Mouse (Mus musculus) CH12.LX (cell line): ENCODE measurements around the gene Fam120a. TPM values are rescaled to one million over a fixed set of nuclear protein-coding genes. Genes with fewer than 3 reads are reported as not detected.
A peak's percentile ranks its signal among the peaks of the same experiment; 100 is the strongest.

Experiments used
- DNase-seq: peaks from one replicate; pipeline ENCODE4 v3.0.0-alpha.2; 2013; ENCODE audit errors: extremely low read depth
- H3K27ac ChIP-seq: 2 replicates; pipeline ENCODE4 v1.5.1; 2012; ENCODE audit warnings: low read depth, mild to moderate bottlenecking, control low read depth, moderate library complexity; ENCODE audit not compliant: insufficient read depth
- H3K27me3 ChIP-seq: replicated peaks from 2 replicates; pipeline ENCODE3; 2012; ENCODE audit warnings: inconsistent platforms
- H3K36me3 ChIP-seq, 2 experiments: replicated peaks in 1 of 2; 2 replicates each; pipeline versions ENCODE3 to v1.6.1; 2012; ENCODE audit warnings: inconsistent platforms in 1 of 2, low read length in 1 of 2, mild to moderate bottlenecking in 1 of 2, mixed read lengths in 1 of 2, moderate library complexity in 1 of 2; ENCODE audit not compliant: control insufficient read depth in 1 of 2, insufficient read depth in 1 of 2
- H3K4me1 ChIP-seq, 2 experiments: 2 replicates each; pipeline ENCODE4 v1.6.1; 2012; ENCODE audit warnings: inconsistent platforms in 1 of 2, moderate library complexity in 1 of 2; ENCODE audit not compliant: insufficient read depth in 2 of 2, control insufficient read depth in 1 of 2
- H3K4me2 ChIP-seq: 2 replicates; pipeline ENCODE4 v1.6.1; 2012; ENCODE audit warnings: low read depth, mild to moderate bottlenecking, control low read depth; ENCODE audit not compliant: poor library complexity, insufficient read depth, severe bottlenecking
- H3K4me3 ChIP-seq, 3 experiments: fragments of 150-350 bp in 1 of 3; sonication (generic) in 1 of 3; replicated peaks in 1 of 3; 2 replicates each; pipeline versions ENCODE3 to v1.5.1; 2011 to 2012; ENCODE audit warnings: low read depth in 2 of 3, low read length in 2 of 3, mild to moderate bottlenecking in 2 of 3, moderate library complexity in 2 of 3, control low read depth in 1 of 3, improper control_type of control experiment in 1 of 3, inconsistent platforms in 1 of 3, mixed read lengths in 1 of 3; ENCODE audit not compliant: poor library complexity in 1 of 3
- H3K79me2 ChIP-seq: replicated peaks from 2 replicates; pipeline ENCODE4 v1.6.1; 2012; ENCODE audit warnings: mild to moderate bottlenecking, moderate library complexity; ENCODE audit not compliant: control insufficient read depth, poor library complexity, insufficient read depth, severe bottlenecking; ENCODE audit errors: extremely low read depth
- H3K9ac ChIP-seq: 2 replicates; pipeline ENCODE4 v1.6.1; 2012; ENCODE audit warnings: low read depth, mild to moderate bottlenecking, control low read depth, moderate library complexity; ENCODE audit not compliant: insufficient read depth
- H3K9me3 ChIP-seq: replicated peaks from 2 replicates; pipeline ENCODE3; 2012; ENCODE audit warnings: low read length, inconsistent platforms, mixed read lengths
- CHD1 ChIP-seq: IDR thresholded peaks from 2 replicates; pipeline ENCODE4 v1.6.1; 2012; ENCODE audit warnings: low read depth, low read length, improper control_type of control experiment, inconsistent platforms
- E2F4 ChIP-seq: IDR thresholded peaks from 2 replicates; pipeline ENCODE4 v1.6.1; 2011; ENCODE audit warnings: low read depth, low read length, improper control_type of control experiment; ENCODE audit not compliant: insufficient replicate concordance
- EP300 ChIP-seq: IDR thresholded peaks from 2 replicates; pipeline ENCODE4 v1.6.1; 2011; ENCODE audit warnings: low read length, improper control_type of control experiment
- HCFC1 ChIP-seq: IDR thresholded peaks from 2 replicates; pipeline ENCODE4 v1.6.1; 2012; ENCODE audit warnings: low read depth, mild to moderate bottlenecking, inconsistent platforms, low read length, improper control_type of control experiment
- IRF4 ChIP-seq: IDR thresholded peaks from 2 replicates; pipeline ENCODE4 v1.6.1; 2014; ENCODE audit warnings: low read depth, mild to moderate bottlenecking, inconsistent platforms, low read length, improper control_type of control experiment
- JUN ChIP-seq: IDR thresholded peaks from 2 replicates; pipeline ENCODE4 v1.6.1; 2011; ENCODE audit warnings: low read depth, mild to moderate bottlenecking, low read length, improper control_type of control experiment, moderate library complexity; ENCODE audit not compliant: insufficient read depth
- KAT2A ChIP-seq: IDR thresholded peaks from 2 replicates; pipeline ENCODE4 v1.6.1; 2012; ENCODE audit warnings: low read length, improper control_type of control experiment, inconsistent platforms; ENCODE audit not compliant: insufficient replicate concordance
- MXI1 ChIP-seq: IDR thresholded peaks from 2 replicates; pipeline ENCODE4 v1.6.1; 2011; ENCODE audit warnings: mild to moderate bottlenecking, low read depth, low read length, improper control_type of control experiment
- NRF1 ChIP-seq: IDR thresholded peaks from 2 replicates; pipeline ENCODE4 v1.6.1; 2014; ENCODE audit warnings: low read depth, mild to moderate bottlenecking, inconsistent platforms, low read length, improper control_type of control experiment, moderate library complexity
- POLR2A ChIP-seq: IDR thresholded peaks from 2 replicates; pipeline ENCODE4 v1.6.1; 2011; ENCODE audit warnings: low read depth, mild to moderate bottlenecking, improper control_type of control experiment, low read length
- SIN3A ChIP-seq: IDR thresholded peaks from 2 replicates; pipeline ENCODE4 v1.6.1; 2012; ENCODE audit warnings: low read length, improper control_type of control experiment, inconsistent platforms
- ZMIZ1 ChIP-seq: IDR thresholded peaks from 2 replicates; pipeline ENCODE4 v1.6.1; 2012; ENCODE audit warnings: low read depth, mild to moderate bottlenecking, inconsistent platforms, low read length, improper control_type of control experiment
- ZNF384 ChIP-seq: IDR thresholded peaks from 2 replicates; pipeline ENCODE4 v1.6.1; 2012; ENCODE audit warnings: low read depth, low read length, improper control_type of control experiment, inconsistent platforms
- dilution Hi-C: fragments of 300-500 bp; cut with MboI; formaldehyde crosslinking; loops from 2 replicates; pipeline ENCODE4 v1.14.3; 2020; ENCODE audit warnings: low sequenced_read_pairs; ENCODE audit not compliant: extremely low pct_unique_long_range_greater_than_20kb, extremely low pct_ligation_motif_present
- in situ Hi-C: fragments of 300-500 bp; cut with MboI; formaldehyde crosslinking; loops from 3 replicates; pipeline ENCODE4 v1.14.3; 2019; ENCODE audit warnings: low sequenced_read_pairs, low pct_ligation_motif_present, low pct_unique_long_range_greater_than_20kb, mixed read lengths
- polyA plus RNA-seq: library from polyadenylated mRNA; unstranded; fragments of >175 nt; gene quantifications from 2 replicates; pipeline ENCODE4 v1.2.1, GENCODE M21; 2012; ENCODE audit warnings: low read depth; ENCODE audit not compliant: insufficient read length
- total RNA-seq, 2 experiments: library from RNA; depleted of rRNA; stranded (reverse); fragments of 300-350 nt in 1 of 2; fragments of >200 nt in 1 of 2; gene quantifications; 2 replicates each; pipeline ENCODE4 v1.2.3; 2012 to 2014

Gene Fam120a
- total and polyA plus RNA-seq, 3 experiments = 70.0 to 122 (median 82.6) TPM

GRCm38 (mm10) chr13:48996731-48997130, 28.9 kb upstream of the Fam120a start:
- Histone ChIP-seq H3K9ac (no peak overlapping the region), H3K9me3 (no peaks in the 10 kb centered on the region), H3K27ac (no peak overlapping the region), H3K36me3 (no peaks in the 10 kb centered on the region), H3K4me1 (peaks cover 0 to 19% of the 10 kb centered on the region in 2 experiments; a peak in 3 of 4 replicates), H3K4me2 (no peak overlapping the region), H3K79me2 (no peaks in the 10 kb centered on the region), H3K4me3 (no peak overlapping the region), H3K27me3 (no peaks in the 10 kb centered on the region)
- DNase-seq = no peak
- in situ Hi-C loops (loop anchor here (10.0 kb wide), 2 partner anchors 122 to 342 kb away; partner anchors contain the start of gene Phf2), dilution Hi-C loops (no loop called here)
- TF ChIP-seq SIN3A (no peak), HCFC1 (no peak), MXI1 (no peak), ZNF384 (no peak)

GRCm38 (mm10) chr13:48994903-48995302, 27.1 kb upstream of the Fam120a start:
- H3K27me3 ChIP-seq = no peaks in the 10 kb centered on the region
- dilution Hi-C loops = no loop called here
- no peak overlapping the region for H3K27ac ChIP-seq
- H3K9ac ChIP-seq = no peak overlapping the region
- no peaks in the 10 kb centered on the region for H3K79me2 ChIP-seq
- no peak overlapping the region for H3K4me3 ChIP-seq
- H3K9me3 ChIP-seq = no peaks in the 10 kb centered on the region
- in situ Hi-C loops = loop anchor here (10.0 kb wide), 2 partner anchors 120 to 340 kb away; partner anchors contain the start of gene Phf2
- no peak for TF ChIP-seq ZMIZ1
- no peak for TF ChIP-seq IRF4
- TF ChIP-seq E2F4 = no peak
- TF ChIP-seq, all 38 proteins: peak for 0
- H3K4me1 ChIP-seq = peaks cover 0 to 23% of the 10 kb centered on the region in 2 experiments; a peak in 3 of 4 replicates
- no peak for DNase-seq
- H3K36me3 ChIP-seq = no peaks in the 10 kb centered on the region
- H3K4me2 ChIP-seq = peak overlapping the region; percentile 22; the same call in 1 of the 2 replicates

DNA sequence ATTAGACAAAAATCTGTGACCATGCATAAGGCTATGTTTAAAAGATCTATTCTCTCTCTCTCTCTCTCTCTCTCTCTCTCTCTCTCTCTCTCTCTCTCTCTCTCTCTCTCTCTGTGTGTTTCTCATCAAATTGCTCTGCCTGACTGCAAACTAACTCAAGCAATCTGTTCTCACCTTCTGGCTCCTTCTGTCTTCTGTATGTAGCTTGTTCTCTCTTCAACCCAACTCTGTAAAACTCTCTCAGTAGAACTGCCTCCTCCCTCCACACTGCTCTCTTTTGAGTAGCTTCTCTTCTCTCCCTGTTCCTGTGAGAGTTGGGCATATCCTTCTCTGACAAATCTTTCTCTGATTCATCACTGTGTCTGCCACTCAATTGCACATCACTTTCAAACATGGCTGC, 25.1 kb upstream of the Fam120a start:
- Histone ChIP-seq H3K9ac (no peak overlapping the region), H3K4me3 (no peak overlapping the region), H3K27me3 (no peaks in the 10 kb centered on the region), H3K79me2 (no peaks in the 10 kb centered on the region), H3K4me2 (no peak overlapping the region), H3K27ac (no peak overlapping the region), H3K4me1 (peaks cover 0 to 14% of the 10 kb centered on the region in 2 experiments; a peak in 3 of 4 replicates), H3K9me3 (no peaks in the 10 kb centered on the region), H3K36me3 (no peaks in the 10 kb centered on the region)
- DNase-seq = no peak
- dilution Hi-C loops (no loop called here), in situ Hi-C loops (loop anchor here (10.0 kb wide), 2 partner anchors 118 to 338 kb away; partner anchors contain the start of gene Phf2)
- no peak for TF ChIP-seq KAT2A
- no peak for TF ChIP-seq NRF1
- TF ChIP-seq JUN = no peak
- TF ChIP-seq MXI1 = no peak
- TF ChIP-seq EP300 = no peak
- TF ChIP-seq POLR2A = no peak
- no peak for TF ChIP-seq CHD1
- no peak for TF ChIP-seq E2F4
